Mouse (Mus musculus) gastrocnemius, postnatal 36 days (tissue): ENCODE measurements around the gene Diras2. TPM values are rescaled to one million over a fixed set of nuclear protein-coding genes. Genes with fewer than 3 reads are reported as not detected.

Experiments
- DNase-seq, 2 experiments: peaks; one replicate each; pipeline ENCODE4 v3.0.0; 2022
- intact Hi-C: fragments of 180-260 bp; cut with DNase I; formaldehyde crosslinking; loops from one replicate; pipeline ENCODE4 v1.15.1; 2025
- long read RNA-seq, 2 experiments: library from polyadenylated mRNA; stranded (forward); transcript quantifications; one replicate each; pipeline ENCODE4 v2.0.0; 2021
- total RNA-seq, 2 experiments: library from RNA; stranded (reverse); gene quantifications; 2 replicates each; pipeline ENCODE4 v1.2.3; 2021

The Diras2 gene
- under 1 TPM; 0.05 to 0.10 TPM for total RNA-seq
- long read RNA-seq, experiment 1: 0 reads
- long read RNA-seq, experiment 2, partial matches to known transcripts: 0 of 1 reads
- long read RNA-seq, experiment 2, other reads (novel, unspliced or antisense): 1 of 1 reads

GRCm38 (mm10) chr13:52531121-52531520, at the start of gene Diras2:
Diras2 (minus strand) TSS chr13:52531279.
- no peak for DNase-seq
- intact Hi-C loops: loop anchor here (5.0 kb wide), 1 partner anchor 694 kb away; no protein-coding TSS in a partner anchor

DNA sequence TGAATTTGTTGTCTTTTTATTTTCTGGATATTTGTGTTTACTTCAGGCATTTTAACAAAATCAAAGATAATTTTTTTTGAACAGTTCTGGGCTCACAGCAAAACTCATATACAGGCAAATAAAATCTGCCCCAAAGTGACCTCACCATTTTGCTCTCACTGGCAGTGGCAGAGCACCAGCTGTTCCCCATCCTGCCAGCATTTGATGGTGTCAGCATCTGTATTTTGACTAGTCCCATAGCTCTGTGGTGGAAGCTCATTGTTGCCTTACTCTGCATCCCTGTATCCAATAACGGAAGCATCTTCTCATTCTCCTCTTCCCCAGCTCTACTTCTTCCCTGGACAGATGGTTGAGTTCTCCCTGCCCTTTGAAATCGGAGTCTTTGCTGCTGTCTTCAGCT, 47.7 kb upstream of the Diras2 start:
- no peak for DNase-seq
- intact Hi-C loops: no loop called here

- intact Hi-C loops: no loop called here
These were observed 46.9 kb upstream of the Diras2 start for GRCm38 (mm10) chr13:52577939-52578338.

GRCm38 (mm10) chr13:52577326-52577920, 46.3 kb upstream of the Diras2 start:
- intact Hi-C loops: no loop called here
- no peak for DNase-seq

More at GRCm38 (mm10) chr13:52577939-52578338, 46.9 kb upstream of the Diras2 start:
- DNase-seq: no peak

DNA sequence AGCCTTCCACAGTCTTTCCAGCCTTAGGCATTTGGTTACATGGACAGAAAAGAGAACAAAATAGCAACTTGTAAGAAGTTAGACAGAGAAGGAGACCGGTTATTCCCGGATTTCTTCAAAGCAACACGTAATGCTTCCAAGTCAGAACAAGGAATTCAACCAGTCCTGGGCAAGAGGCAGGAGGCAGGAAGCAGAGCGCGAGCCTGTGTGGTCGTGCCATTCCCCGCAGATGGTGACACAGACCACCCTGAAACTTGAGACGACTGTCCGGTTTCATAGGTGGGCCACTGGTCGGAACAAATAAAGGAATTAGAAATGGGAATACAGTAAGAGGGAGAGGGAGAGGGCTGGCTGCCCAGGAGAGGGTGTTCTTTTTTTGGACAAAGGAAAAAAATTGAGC, 45.8 kb upstream of the Diras2 start:
- intact Hi-C loops: no loop called here
- no peak for DNase-seq

- intact Hi-C loops: no loop called here
- DNase-seq: no peak
These were observed 45.0 kb upstream of the Diras2 start for GRCm38 (mm10) chr13:52576021-52576614.

- intact Hi-C loops: no loop called here
- no peak for DNase-seq
These were observed 44.4 kb upstream of the Diras2 start for GRCm38 (mm10) chr13:52575483-52575882.

DNA sequence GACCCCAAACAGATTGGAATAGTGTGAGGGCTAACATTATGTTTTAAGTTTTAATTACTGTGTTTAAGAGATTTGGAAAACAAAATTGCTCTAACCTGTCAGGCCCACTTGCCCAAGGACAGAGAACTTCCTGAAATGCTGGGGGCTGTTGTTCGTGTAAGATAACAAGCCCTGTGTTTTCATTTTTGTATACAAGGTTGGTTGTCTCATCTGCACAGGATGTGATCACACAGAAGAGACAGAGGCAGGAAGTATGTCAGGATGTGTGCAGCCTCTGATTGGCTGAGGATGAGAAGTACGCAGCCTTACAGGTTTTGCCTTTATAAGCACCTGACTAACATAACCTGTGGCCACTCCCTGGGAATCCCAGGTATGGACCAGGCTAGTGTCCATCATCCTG, 43.2 kb upstream of the Diras2 start:
- no peak for DNase-seq
- intact Hi-C loops: no loop called here

- DNase-seq: no peak
- intact Hi-C loops: no loop called here
These were observed 41.7 kb upstream of the Diras2 start for GRCm38 (mm10) chr13:52572451-52573446.

GRCm38 (mm10) chr13:52571591-52572384, 40.7 kb upstream of the Diras2 start:
- no peak for DNase-seq
- intact Hi-C loops: no loop called here

- no peak for DNase-seq
- intact Hi-C loops: no loop called here
These were observed 39.2 kb upstream of the Diras2 start for GRCm38 (mm10) chr13:52570276-52570675.

GRCm38 (mm10) chr13:52569194-52569769, 38.2 kb upstream of the Diras2 start:
- intact Hi-C loops: no loop called here
- no peak for DNase-seq

DNA sequence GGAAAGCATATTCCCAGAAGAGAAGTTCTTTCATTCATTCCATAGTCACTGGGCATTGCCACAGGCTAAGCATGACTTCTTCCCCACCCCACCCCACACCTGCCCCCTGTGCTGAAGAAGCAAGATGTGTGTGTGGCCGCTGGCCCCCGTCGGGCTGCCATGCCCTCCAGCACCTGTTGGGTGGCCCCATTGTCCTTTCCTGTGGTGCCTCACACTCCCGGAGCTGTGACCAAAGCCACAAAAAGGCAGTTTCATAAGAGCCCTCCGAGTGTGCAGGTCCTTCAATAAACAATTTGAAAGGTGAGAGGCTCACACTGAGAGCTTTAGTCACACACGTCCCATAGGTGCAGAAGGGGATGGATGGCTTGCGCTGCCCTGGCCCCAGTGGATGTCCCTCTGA, 35.7 kb upstream of the Diras2 start:
- intact Hi-C loops: no loop called here
- DNase-seq: no peak

DNA sequence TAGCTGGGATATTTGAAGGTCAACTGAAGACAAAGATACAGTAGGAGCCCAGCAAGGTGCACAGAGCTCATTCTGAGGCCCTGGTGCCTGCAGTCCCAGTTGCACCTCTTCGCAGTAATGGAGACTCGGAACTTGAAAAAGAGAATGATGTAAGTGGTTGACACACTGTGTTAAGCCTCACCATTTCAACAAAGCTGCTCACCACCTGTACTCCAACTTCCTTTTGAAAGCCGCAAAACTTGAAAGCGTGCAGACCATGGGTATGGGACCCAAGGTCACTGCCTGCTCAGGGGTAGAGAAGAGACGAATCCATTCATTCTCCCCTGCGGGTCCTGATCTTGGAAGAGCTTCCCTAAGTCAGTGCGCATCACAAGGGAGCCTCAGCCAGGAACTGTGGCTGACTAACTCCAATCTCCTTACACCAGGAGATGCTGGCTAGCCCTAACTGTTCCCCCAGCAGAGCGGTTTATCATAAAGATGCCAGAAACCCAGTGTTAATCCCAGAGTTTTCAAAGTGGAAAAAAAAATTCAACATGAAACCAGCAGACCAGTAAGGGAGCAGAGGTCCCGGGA, 35.2 kb upstream of the Diras2 start:
- intact Hi-C loops: no loop called here
- no peak for DNase-seq

GRCm38 (mm10) chr13:52565103-52565739, 34.1 kb upstream of the Diras2 start:
- DNase-seq: no peak
- intact Hi-C loops: no loop called here

- no peak for DNase-seq
- intact Hi-C loops: no loop called here
These were observed 31.1 kb upstream of the Diras2 start for GRCm38 (mm10) chr13:52562166-52562571.

DNA sequence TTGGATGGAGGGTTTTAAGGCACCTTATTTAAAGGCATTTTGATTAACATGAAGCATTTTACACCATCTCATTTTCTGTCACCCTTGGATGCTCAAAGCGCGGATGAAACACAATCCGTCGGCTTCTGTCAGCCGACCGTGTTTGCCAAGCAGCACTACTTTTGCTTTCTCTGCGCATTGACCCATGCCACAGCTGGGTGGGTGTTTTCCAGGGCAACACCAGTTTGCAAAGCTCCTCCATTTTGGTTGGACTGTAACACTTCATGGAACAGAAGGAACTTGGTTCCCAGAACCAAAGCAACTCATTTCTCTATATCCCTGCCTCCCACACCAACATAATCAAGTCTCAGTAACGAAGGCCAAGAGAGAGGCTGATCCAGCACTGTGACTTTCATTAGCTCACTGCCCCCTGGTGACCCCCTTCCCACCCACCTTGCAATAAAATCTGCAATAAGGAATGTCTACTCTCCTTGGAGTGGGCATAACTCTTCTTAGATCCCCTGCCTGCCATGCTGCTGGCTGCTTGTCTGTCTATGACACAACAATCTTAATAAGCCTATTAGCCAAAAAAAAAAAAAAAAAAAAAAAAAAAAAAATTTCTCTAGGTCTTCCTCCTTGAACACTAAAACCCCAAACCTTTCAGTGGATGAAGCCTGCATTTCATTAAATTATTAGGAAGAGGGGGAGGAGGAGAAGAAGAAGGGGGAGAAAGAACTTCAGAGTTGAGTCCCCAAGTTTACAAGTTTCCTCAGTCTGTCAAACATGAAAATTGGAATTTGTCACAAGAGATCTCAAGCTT, 30.5 kb upstream of the Diras2 start:
- intact Hi-C loops: no loop called here
- DNase-seq: no peak

- intact Hi-C loops: no loop called here
- no peak for DNase-seq
These were observed 26.3 kb upstream of the Diras2 start for GRCm38 (mm10) chr13:52557421-52557820.
